Mouse (Mus musculus): ENCODE data around the gene Gm21970.

The Gm21970 gene

DNA sequence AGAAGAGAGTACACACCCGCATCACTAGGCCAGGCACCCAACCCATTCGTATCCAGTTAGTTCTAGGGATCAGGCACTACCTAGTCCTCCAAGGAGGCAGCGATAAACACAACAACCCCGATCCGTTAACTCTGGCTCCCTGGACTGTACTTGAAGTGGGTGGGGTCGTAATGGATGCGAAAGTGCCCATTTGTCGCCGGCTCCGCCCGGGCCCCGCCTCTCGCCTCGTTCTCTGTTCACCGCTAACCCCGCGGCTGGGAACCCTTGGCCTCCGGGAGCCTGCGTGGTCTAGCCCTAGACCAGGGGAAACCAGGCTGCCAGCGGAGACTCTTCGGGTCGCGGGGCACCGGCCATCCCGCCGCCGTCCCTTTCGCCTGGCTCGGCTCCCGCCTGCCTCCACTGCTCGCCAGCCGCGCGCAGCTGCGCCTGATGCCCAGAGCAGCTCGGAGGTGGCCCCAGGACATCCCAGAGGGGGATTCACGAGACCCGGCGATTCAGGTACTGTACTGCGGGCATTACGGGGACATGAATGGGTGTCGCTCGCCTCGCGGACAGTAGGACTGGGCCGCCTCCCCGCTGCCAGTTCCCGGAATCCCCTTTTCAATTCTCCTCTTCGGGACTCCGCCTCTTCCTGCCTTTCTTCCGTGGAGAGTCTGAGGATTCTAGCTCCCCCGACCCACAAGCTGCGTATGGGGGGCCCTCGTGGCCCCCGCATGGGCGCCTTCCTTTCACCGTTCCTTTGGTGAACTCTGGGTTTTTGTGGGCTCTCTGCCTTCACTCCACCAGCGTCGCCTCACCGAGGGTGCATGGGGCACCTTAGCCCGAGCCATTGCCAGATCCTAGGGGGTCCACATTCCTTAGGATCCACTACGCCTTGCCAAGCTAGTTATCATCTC is 18.7 kb upstream of the Gm21970 start, which contains the start of gene Ifnar2:
Ifnar2 (plus strand) TSS at position 207 of the 896 bp plus-strand sequence.
- peak; percentile 90 for ATAC-seq (ENCODE audit: low TSS enrichment)

DNA sequence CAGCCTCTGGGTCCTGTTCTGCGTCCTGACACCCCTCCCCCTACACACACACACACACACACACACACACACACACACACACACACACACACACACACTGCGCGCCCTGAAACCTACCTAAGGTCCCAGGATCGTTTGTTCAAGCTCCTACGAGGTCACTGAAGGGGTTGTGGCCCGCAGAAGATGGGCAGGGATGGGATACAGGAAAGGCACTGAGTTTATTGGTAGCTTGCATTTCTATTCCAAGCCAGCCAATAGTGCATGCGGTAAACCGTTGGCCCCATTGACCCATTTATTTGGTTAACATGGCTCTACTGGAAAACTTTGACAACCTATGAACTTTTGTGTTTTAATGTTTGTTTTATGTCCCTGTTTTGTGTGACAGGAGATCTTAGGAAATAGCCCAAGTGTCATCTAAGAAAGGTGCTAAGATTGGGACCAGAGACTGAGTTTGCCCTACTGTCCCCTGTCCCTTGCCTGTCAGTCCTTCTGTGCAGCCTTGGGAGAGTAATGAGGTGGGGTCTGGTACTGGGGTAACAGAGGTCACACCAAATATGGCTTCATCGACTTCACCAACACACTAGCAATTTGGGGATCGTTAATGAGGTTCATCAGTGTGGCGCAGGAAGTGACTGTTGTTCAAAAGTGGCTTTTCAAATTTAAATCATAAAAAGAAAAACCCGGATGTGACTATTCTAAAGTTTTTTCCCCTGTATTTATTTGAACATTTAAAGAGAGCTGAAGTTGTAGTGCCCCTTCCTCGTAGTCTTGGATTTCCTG is 17.9 kb upstream of the Gm21970 start:
- no peak for ATAC-seq (ENCODE audit: low TSS enrichment)

DNA sequence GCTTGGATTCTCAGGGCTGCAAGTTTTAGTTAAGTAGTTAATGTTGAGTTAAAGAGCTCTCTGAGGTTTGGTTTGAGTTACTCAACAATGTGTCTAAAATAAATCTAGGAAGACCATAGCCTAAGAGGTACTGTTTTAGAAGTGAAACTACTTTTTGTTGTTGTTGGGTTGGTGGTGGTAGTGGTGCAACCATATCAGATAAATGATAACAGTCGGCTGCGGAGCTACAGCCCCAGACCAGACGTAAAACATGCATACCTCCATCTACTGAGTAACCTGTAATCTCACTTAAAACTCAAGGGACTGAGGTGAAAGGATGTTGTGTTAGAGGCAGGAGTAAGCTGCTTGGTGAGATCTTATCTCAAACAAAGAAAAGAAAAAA is 17.3 kb upstream of the Gm21970 start:
- ATAC-seq (ENCODE audit: low TSS enrichment) = no peak

GRCm38 (mm10) chr16:91376701-91377100 is 14.8 kb upstream of the Gm21970 start:
- ATAC-seq (ENCODE audit: low TSS enrichment) = no peak

- ATAC-seq (ENCODE audit: low TSS enrichment) = no peak
Measured at GRCm38 (mm10) chr16:91378431-91378986, 13.0 kb upstream of the Gm21970 start.

- 0 out of 2 replicates have a peak, but pooled peaks have one; percentile 38 for ATAC-seq (ENCODE audit: low TSS enrichment)
Measured at GRCm38 (mm10) chr16:91378991-91379390, 12.5 kb upstream of the Gm21970 start.

DNA sequence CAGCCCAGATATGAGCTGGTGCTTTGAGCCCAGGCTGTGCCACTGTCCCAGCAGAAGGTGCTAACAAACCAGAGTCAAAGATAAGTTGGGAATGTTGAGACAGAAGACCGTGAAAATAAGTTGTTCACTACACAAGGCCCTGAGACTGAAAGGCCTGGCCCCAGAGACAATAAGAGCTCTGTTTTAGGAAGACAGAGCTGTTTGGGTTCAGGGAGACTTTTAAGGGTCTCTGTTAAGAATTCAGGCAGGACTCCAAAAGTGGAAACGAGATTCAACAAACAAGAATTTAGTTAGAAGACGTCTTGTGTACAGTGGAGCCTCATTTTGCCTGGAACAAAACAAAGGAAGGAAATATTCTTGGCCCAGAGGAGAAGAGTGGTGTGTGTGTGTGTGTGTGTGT is 12.1 kb upstream of the Gm21970 start:
- no peak for ATAC-seq (ENCODE audit: low TSS enrichment)

DNA sequence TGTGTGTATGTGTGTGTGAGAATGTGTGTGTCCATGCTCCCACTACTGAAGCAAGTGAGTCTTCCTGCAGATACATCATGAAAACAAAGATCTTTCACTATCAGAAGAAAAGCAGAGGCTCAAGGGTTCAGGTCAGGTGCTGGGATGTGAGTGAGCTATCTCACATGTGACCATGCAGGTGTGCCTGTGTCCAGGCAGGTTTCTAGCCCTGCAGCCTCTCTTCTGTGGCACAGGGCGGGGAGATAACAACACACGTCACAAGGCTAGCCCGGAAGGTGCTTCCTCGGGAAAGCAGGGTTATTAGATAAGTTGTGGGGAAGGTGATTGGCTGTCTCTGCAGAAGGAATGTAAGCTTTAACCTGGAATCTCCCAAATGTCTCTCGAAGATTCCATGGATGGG is 11.4 kb upstream of the Gm21970 start:
- no peak for ATAC-seq (ENCODE audit: low TSS enrichment)

GRCm38 (mm10) chr16:91381606-91382005 is 9.9 kb upstream of the Gm21970 start:
- ATAC-seq (ENCODE audit: low TSS enrichment) = no peak

DNA sequence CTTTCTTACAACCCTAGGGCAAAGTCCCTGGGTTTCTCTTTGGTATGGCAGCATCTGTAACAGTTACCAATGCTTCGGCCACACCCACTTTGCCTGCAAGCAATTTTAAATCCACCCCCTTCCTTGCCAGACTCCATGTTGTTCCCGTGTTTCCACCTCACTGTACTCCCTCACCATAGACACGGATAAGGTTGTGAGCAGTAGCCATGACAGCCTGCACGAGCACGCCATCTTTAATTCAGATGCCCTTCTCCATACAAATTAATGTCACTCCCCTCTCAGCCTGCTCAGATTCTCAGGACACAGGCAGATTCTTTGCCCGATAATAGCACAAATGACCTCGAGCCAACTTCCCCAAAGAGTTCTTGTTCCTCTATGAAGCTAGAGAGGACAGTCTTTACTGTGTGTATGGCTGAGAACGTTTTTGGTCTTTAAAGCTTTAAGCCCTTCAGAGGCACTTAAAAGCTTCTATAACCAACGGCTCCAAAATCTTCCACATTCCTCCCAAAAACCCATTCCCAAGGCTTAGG is 9.2 kb upstream of the Gm21970 start:
- no peak for ATAC-seq (ENCODE audit: low TSS enrichment)

DNA sequence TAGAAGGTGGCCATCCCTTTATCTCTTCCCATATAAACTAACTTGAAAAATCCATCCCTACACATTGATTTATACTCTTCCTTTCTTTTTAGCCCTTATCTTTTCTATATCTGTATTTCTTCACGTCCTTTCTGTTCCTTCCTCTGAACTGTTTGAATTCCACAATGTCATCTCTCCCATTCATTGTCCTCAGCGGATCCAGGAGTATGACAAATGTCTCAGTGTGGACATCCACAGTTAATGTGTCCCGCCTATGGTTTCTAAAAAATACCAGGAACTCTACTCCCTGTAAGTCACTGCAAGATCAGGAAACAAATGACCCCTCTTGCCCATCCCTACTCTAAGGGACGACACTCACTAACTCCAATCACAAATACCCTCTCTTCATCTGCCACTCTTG is 7.3 kb upstream of the Gm21970 start:
- ATAC-seq (ENCODE audit: low TSS enrichment) = no peak

DNA sequence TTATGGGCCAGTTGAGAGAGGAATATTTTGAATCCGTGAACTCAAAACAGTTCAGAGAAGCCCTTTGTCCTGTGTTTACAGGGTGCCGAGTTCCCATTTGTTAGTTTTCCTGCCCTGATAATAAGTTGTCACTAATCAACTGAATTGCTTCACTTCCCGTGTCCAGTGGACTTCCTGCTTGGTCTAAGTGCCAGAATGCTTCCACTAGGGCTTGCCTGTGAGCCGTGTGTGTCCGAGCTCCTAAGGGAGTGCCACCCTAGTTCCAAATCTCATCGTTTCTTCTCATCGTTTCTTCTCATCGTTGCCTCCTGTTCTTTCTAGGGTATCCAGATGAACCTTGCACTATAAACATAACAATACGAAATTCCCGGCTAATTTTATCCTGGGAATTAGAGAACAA is 5.9 kb upstream of the Gm21970 start:
- ATAC-seq (ENCODE audit: low TSS enrichment) = no peak

GRCm38 (mm10) chr16:91386419-91387120 is 5.0 kb upstream of the Gm21970 start:
- no peak for ATAC-seq (ENCODE audit: low TSS enrichment)

- ATAC-seq (ENCODE audit: low TSS enrichment) = no peak
Measured at GRCm38 (mm10) chr16:91387121-91387486, 4.4 kb upstream of the Gm21970 start.

DNA sequence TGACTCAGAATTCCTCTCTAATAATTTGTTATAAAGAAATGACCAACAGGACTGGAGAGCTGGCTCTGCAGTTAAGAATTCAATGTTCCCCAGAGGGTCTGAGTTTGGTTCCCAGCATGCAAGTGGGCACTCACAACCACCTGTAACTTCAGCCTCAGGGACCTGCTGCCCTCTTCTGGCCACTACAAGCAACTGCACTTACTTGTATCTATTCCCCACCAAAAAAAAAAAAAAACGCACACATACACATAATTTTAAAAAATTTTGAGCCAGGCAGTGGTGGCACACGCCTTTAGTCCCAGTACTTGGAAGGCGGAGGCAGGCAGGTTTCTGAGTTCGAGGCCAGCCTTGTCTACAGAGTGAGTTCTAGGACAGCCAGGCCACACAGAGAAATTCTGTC is 1.4 kb upstream of the Gm21970 start:
- ATAC-seq (ENCODE audit: low TSS enrichment) = no peak

- ATAC-seq (ENCODE audit: low TSS enrichment) = no peak
Measured at GRCm38 (mm10) chr16:91394826-91395410, 3.4 kb downstream of the Gm21970 start.

DNA sequence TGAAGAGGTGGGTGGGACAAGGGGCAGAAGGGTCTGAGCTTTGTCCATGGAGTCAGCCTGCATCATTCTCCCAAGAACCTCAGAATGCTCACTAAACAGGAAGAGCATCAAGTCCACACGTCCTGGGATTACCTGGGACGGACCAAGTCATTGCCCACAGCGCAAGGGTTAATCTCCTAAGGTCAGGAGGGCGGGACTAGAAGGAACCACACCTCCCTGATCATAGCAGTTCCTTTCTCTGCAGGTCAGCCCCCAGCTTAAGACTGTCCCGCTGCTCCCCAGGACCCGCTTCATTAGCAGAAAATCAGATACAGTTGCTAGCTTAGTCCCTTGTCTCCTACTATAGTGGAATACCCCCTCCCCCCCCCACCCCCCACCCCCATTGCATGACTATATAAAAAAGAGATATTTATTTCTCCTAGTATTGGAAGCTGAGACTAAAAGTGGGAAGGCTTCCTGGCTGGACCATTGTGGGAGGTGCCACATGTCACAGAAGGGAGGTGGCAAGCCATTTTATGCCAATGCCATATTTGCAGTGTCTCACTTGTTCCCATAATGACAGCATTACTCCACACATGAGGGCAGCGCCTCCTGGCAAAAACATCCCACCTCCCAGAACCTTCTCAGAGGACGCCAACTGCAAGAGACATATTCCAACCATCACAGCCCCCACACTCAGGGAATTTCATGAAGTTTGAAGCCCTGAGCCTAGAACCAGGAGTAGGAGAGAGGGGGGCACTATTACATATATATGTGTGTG is 4.3 kb downstream of the Gm21970 start:
- ATAC-seq (ENCODE audit: low TSS enrichment) = 0 out of 2 replicates have a peak, but pooled peaks have one; percentile 27

DNA sequence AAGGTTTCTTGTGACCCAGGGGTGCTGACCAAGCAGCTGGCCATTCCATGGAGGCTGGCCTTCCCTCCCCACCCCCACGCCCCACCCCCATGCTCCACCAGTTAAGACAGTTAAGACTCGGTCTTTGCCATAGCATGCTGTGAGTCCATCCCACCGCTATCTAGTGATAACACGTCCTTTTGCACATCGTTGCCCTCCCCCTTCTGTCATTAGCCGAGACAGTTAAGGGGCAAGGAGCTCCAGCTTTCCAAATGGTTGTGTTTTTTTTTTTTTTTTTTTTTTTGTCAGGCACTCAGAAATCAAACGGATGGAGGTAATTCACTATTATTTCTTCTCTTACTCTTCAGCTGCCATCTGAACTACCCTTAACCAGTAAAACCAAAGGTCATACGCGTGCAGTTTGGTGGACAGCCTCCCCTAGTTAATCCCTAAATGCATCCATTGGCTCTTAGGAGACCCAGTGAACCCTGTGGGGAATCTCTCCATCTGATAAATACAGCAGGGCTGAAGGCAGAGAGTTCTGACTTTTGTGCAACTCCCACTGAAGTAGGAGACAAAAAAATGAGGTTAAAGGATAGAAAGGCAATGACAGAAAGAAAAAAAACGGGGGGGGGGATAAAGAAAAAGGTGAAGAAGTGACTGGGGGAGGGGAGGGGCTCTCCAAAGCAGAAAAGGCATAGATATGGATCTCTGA is 5.5 kb downstream of the Gm21970 start:
- ATAC-seq (ENCODE audit: low TSS enrichment) = no peak

GRCm38 (mm10) chr16:91398030-91398429 is 6.5 kb downstream of the Gm21970 start:
- ATAC-seq (ENCODE audit: low TSS enrichment) = no peak

GRCm38 (mm10) chr16:91398944-91399343 is 7.4 kb downstream of the Gm21970 start:
- no peak for ATAC-seq (ENCODE audit: low TSS enrichment)
